Mouse (Mus musculus) heart, embryonic 12.5 days (tissue): ENCODE measurements at regions not wholly inside any gene's neighbourhood (a gene's known extent, or its start where the extent isn't known, plus 50 kb on each side); places are given as distances from the start of the nearest gene placed in this dataset.

Experiments used
- ATAC-seq: fragments of 200-750 bp; cut with Nextera tagmentation; 2 replicates; pipeline ENCODE4 v1.8.0; 2017; ENCODE audit warnings: moderate TSS enrichment, moderate library complexity; ENCODE audit not compliant: insufficient number of reproducible peaks, low FRiP score
- H3K27ac ChIP-seq: fragments of 300-500 bp; sonication (generic); 2 replicates; pipeline ENCODE4 v1.5.1; 2016; ENCODE audit warnings: mild to moderate bottlenecking, moderate library complexity; ENCODE audit not compliant: poor library complexity, severe bottlenecking
- H3K27me3 ChIP-seq: fragments of 300-500 bp; sonication (generic); replicated peaks from 2 replicates; pipeline ENCODE4 v1.6.1; 2016; ENCODE audit warnings: mild to moderate bottlenecking, moderate library complexity
- H3K36me3 ChIP-seq: fragments of 300-500 bp; sonication (generic); 2 replicates; pipeline ENCODE4 v1.6.1; 2016; ENCODE audit warnings: mild to moderate bottlenecking, moderate library complexity
- H3K4me1 ChIP-seq: fragments of 300-500 bp; sonication (generic); replicated peaks from 2 replicates; pipeline ENCODE4 v1.6.1; 2016; ENCODE audit warnings: mild to moderate bottlenecking
- H3K4me2 ChIP-seq: fragments of 300-500 bp; sonication (generic); 2 replicates; pipeline ENCODE4 v1.6.1; 2016; ENCODE audit warnings: mild to moderate bottlenecking, moderate library complexity
- H3K4me3 ChIP-seq: fragments of 300-500 bp; sonication (generic); 2 replicates; pipeline ENCODE4 v1.5.1; 2016; ENCODE audit warnings: mild to moderate bottlenecking
- H3K9ac ChIP-seq: fragments of 300-500 bp; sonication (generic); 2 replicates; pipeline ENCODE4 v1.6.1; 2016; ENCODE audit warnings: mild to moderate bottlenecking, moderate library complexity
- H3K9me3 ChIP-seq: fragments of 300-500 bp; sonication (generic); replicated peaks from 2 replicates; pipeline ENCODE4 v1.6.1; 2016; ENCODE audit warnings: mild to moderate bottlenecking, moderate library complexity
- WGBS: fragments of 180-500 bp; shearing (Covaris S2); methylation state at CpG from one replicate; pipeline ENCODE4 v1.1.7; 2016; 5-methylcytosine and 5-hydroxymethylcytosine counted together

DNA sequence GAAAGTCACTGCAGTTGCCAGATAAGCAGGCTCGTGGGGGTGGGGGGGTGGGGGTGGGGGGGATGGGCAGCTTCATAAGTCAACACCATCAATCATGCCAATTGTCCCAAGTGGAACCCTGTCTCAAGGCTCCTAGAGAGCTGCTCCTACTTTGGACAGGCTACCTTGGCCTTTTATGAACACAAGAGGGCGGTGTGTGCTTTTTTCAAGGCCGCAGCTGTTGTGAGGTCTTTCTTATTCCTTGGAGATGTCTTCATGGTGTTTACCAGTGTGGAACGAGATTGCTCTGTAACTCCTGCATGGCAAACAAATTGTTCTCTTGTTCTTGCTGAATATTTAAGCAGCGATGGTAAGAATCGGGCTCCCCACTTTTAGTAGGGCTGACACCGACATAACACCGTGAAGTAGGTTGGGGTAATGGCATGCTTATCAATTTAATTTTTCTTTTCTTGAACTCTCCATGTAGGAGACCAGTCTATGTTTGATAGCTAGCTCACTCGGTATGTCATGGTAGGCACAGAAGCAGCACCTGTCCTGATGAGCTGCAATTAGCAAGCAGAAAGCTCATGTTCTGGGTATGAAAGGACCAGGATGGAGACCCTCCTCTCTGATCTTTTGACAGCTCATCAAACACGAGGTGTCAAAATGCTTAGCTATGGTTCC is 118.7 kb upstream of the Nmur2 start:
- no peak overlapping the region for H3K4me2 ChIP-seq
- no peaks in the 10 kb centered on the region for H3K4me1 ChIP-seq
- no peak overlapping the region for H3K4me3 ChIP-seq
- no peaks in the 10 kb centered on the region for H3K36me3 ChIP-seq
- WGBS: 47% methylated on average over 10 of the region's 10 CpGs
- no peaks in the 10 kb centered on the region for H3K9me3 ChIP-seq
- 0 out of 2 replicates have a peak, but pooled peaks cover 6% of the 10 kb centered on the region for H3K27me3 ChIP-seq
- ATAC-seq: no peak
- no peak overlapping the region for H3K27ac ChIP-seq
- H3K9ac ChIP-seq: no peak overlapping the region

DNA sequence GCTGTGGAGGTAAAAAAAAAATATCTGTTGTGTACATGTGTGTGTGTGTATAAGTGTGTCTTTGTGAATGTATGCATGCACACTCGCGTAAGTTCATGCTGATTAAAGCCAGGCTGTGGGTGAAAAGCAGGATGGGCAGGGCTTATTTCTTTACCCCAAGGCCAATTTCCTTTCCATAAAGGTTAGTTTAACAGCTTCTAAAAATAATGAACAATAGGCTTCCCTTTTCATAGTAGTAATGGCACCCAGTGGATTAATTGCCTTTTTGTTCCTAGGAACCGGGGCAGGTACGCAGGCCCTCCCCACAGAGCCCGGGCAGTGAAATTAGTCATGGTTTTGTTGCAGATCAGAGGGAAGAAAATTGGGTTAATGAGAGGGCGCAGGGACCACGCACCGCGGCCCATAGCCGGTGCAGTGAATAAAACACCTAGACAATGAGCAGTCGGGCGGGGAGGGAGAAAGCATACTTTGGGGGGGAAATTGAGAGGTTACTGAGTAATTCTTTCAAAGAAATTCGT is 110.1 kb upstream of the Nmur2 start:
- Histone ChIP-seq H3K36me3 (no peaks in the 10 kb centered on the region), H3K4me3 (no peak overlapping the region), H3K4me1 (no peaks in the 10 kb centered on the region), H3K9me3 (no peaks in the 10 kb centered on the region), H3K27ac (no peak overlapping the region), H3K4me2 (no peak overlapping the region), H3K9ac (no peak overlapping the region), H3K27me3 (no peaks in the 10 kb centered on the region)
- no peak for ATAC-seq
- 75% methylated on average over 13 of the region's 13 CpGs for WGBS

DNA sequence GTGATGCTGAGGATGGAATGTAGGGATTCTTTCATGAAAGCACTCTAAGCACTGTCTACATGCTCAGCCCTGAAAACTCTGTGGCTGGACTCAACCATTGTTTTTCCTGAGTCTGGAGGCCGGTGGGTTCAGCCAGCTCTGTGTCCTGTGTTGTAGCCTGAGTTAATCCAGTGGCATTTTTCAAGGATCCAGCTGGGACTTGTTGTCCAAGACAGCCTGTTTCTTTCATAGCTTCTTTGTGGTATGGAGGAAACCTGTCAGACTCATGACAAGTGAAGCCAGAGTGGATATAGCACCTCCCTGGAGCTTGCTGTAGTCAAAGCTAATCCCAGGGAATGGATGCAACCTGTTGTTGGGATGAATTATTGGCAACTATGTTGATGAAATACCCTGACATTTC is 108.9 kb upstream of the Nmur2 start:
- H3K9me3 ChIP-seq: no peaks in the 10 kb centered on the region
- H3K4me3 ChIP-seq: no peak overlapping the region
- no peak overlapping the region for H3K27ac ChIP-seq
- H3K9ac ChIP-seq: no peak overlapping the region
- no peak overlapping the region for H3K4me2 ChIP-seq
- ATAC-seq: no peak
- WGBS: 68% methylated on average over 1 of the region's 1 CpGs
- no peaks in the 10 kb centered on the region for H3K36me3 ChIP-seq
- H3K27me3 ChIP-seq: no peaks in the 10 kb centered on the region
- H3K4me1 ChIP-seq: no peaks in the 10 kb centered on the region

DNA sequence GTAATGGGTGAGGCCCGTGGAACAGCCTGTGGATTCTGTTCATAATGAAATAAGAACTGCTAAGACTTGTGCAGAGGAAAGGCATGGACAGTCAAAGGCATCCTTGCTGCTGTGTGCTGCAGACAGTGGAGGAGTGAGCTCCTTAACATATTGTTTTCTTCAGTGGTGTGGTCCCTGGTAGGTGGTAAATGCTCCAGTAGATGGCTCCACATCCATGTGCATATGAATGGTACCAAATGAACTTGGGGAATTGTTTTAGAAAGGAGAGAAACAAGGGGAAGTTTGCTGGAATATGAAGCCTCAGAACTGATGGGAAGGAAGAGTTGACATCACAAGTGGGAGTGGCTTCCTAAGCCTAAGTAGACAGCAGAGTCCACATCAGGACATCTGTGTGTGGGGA is 108.1 kb upstream of the Nmur2 start:
- no peaks in the 10 kb centered on the region for H3K9me3 ChIP-seq
- 75% methylated on average over 1 of the region's 1 CpGs for WGBS
- no peaks in the 10 kb centered on the region for H3K27me3 ChIP-seq
- no peak overlapping the region for H3K4me3 ChIP-seq
- H3K36me3 ChIP-seq: no peaks in the 10 kb centered on the region
- ATAC-seq: no peak
- no peaks in the 10 kb centered on the region for H3K4me1 ChIP-seq
- no peak overlapping the region for H3K4me2 ChIP-seq
- no peak overlapping the region for H3K27ac ChIP-seq
- no peak overlapping the region for H3K9ac ChIP-seq

DNA sequence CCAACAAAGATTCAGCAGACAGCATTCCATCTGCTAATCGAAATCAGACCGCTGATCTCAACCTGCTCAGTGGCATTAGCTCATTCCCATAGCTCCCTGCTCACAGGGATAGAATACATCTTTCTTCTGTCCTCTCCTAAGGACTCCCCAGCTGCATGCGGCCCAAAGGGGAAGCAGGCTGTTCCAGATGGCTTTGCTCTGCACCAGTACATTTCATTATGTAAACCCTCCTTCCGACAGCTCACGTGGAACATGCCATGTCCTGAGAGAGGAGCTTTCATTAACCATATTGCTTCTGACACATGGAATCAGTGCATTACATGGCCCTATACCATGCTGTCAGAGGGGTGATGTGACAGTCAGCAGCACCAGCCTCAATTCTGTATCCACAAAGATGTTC is 105.9 kb upstream of the Nmur2 start:
- Histone ChIP-seq H3K4me3 (no peak overlapping the region), H3K27me3 (no peaks in the 10 kb centered on the region), H3K4me1 (no peaks in the 10 kb centered on the region), H3K36me3 (no peaks in the 10 kb centered on the region), H3K27ac (no peak overlapping the region), H3K9ac (no peak overlapping the region), H3K4me2 (no peak overlapping the region), H3K9me3 (no peaks in the 10 kb centered on the region)
- 79% methylated on average over 5 of the region's 5 CpGs for WGBS
- ATAC-seq: no peak

DNA sequence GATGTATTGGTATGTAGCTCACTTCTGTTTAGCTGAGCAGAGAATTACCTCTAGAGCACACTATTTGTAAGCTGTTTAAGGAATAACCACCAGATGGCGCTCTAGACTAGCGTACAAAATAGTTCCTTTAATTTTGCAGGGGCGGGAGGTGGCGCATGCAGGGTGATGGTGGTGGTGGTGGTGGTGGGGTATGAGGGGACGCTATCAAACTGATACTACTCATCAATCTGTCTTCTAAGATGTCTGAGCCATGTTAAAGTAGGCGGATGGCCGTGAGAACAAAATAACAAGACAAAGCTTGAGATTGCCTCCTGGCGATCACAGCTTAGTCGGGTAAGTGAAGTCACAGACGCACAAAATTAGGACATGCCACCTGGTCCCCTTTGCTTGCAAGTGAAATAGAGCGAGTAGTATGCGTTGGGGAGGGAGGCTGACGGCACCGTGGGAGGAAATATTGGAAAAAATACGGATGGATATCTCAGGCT is 90.6 kb upstream of the Nmur2 start:
- no peaks in the 10 kb centered on the region for H3K4me1 ChIP-seq
- no peak overlapping the region for H3K27ac ChIP-seq
- no peak overlapping the region for H3K9ac ChIP-seq
- ATAC-seq: no peak
- H3K4me2 ChIP-seq: no peak overlapping the region
- H3K9me3 ChIP-seq: no peaks in the 10 kb centered on the region
- H3K36me3 ChIP-seq: no peaks in the 10 kb centered on the region
- WGBS: 26% methylated on average over 15 of the region's 15 CpGs
- H3K4me3 ChIP-seq: no peak overlapping the region
- H3K27me3 ChIP-seq: no peaks in the 10 kb centered on the region

DNA sequence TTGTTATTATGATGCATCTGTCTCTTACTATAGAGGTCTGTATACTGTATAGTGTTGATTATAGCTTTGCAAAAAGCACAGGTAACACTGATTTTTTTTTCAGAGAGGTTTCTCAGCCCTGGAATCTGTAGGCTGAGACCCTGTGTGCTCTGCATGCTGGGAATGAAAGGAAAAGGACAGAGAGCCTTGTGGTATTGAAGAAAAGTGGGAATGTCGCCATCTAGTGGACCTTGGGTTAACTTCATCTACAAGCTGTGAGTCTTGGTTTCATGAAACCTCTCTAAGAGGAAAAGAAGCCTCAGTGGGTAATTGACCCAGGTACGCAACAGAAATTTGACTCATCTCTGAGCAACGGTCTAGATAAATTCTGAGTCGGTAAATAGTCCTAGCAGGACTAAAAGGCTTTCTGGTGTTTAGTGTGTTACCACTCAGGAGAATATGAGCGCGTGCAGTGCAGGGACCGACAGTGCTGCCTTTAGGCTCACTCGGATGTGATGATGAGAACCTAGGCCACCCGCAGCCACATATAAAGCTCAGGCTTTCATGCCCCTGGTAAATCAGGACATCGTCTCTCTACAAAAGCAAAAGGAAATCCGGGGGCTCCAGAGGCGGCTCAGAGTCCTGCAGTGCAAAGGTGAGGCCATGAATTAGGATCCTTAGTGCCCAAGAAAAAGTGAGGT is 75.9 kb upstream of the Nmur2 start:
- H3K4me3 ChIP-seq: no peak overlapping the region
- H3K4me2 ChIP-seq: no peak overlapping the region
- H3K9ac ChIP-seq: no peak overlapping the region
- H3K27me3 ChIP-seq: 0 out of 2 replicates have a peak, but pooled peaks cover 3% of the 10 kb centered on the region
- no peaks in the 10 kb centered on the region for H3K36me3 ChIP-seq
- WGBS: 40% methylated on average over 12 of the region's 12 CpGs
- no peak overlapping the region for H3K27ac ChIP-seq
- no peaks in the 10 kb centered on the region for H3K9me3 ChIP-seq
- ATAC-seq: no peak
- no peaks in the 10 kb centered on the region for H3K4me1 ChIP-seq

DNA sequence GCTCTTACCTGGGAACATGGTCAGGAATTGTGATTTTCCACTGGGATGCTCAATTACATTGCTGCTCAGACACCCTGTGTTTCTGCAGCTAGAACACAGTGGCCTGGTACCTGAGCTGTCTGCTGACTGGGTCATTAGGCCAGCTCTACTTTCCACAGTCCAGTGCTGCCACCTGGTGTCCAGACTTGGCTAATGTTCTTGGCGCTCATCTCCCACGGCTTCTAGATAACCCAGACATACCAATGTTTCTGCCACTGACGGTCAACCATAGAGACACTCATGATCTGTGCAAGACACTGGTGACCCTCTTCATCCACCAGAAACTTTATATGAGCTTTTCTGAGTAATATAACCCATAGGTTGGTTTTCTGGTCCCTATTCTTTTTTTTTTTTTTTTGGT is 67.1 kb upstream of the Nmur2 start:
- Histone ChIP-seq H3K36me3 (no peaks in the 10 kb centered on the region), H3K9me3 (no peaks in the 10 kb centered on the region), H3K4me3 (no peak overlapping the region), H3K9ac (no peak overlapping the region), H3K4me1 (no peaks in the 10 kb centered on the region), H3K27me3 (peaks cover 7% of the 10 kb centered on the region), H3K27ac (no peak overlapping the region), H3K4me2 (no peak overlapping the region)
- WGBS: 9% methylated on average over 3 of the region's 3 CpGs
- 0 out of 2 replicates have a peak, but pooled peaks have one; percentile 36 for ATAC-seq

DNA sequence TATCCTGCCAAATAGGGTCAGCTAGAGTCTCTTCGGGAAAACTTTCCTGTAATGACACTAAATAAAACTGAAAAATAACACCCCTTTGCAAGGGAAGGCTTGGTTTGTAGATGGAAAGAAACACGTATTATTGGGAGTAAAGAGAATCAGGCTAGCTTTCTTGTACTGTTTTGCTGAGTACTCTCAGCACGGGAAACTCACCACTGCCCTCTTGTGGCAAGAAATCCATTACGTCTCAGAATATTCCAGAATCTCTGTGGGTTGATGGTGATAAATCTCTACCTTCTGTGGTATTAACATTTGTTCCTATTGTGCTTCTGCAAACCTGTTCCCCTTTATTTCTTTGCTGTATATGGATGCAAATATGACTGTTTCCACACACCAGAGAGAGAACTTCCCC is 64.8 kb upstream of the Nmur2 start:
- whole genome bisulfite sequencing: 29% methylated on average over 4 of the region's 4 CpGs
- no peak overlapping the region for H3K27ac ChIP-seq
- no peak for ATAC-seq
- no peaks in the 10 kb centered on the region for H3K9me3 ChIP-seq
- no peak overlapping the region for H3K4me2 ChIP-seq
- H3K36me3 ChIP-seq: no peaks in the 10 kb centered on the region
- peaks cover 5% of the 10 kb centered on the region; the same call in 1 of the 2 replicates for H3K4me1 ChIP-seq
- H3K4me3 ChIP-seq: no peak overlapping the region
- no peak overlapping the region for H3K9ac ChIP-seq
- peaks cover 7% of the 10 kb centered on the region; the same call in 1 of the 2 replicates for H3K27me3 ChIP-seq

DNA sequence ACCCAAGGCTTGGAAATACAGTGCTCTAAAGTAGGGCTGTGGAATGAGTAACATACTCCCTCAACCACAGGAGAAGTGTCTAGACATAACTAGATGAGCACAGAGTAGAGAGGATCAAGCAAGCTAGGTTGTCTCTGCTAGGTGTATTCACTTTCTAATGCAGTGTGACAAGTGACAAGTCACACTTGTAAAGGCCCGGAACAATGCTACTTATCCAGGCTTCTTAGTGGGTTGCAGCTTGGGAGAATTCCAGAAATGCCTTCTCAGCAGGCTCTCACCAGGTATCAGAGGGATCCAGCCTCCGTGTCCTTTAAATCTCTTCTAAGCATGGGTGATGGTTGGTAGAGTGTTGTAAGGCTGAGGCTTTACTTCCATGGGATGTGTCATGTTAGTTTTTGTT is 52.1 kb upstream of the Nmur2 start:
- H3K27ac ChIP-seq: no peak overlapping the region
- no peak for ATAC-seq
- WGBS: 30% methylated on average over 2 of the region's 2 CpGs
- H3K4me2 ChIP-seq: no peak overlapping the region
- H3K27me3 ChIP-seq: no peaks in the 10 kb centered on the region
- no peaks in the 10 kb centered on the region for H3K9me3 ChIP-seq
- no peak overlapping the region for H3K4me3 ChIP-seq
- H3K4me1 ChIP-seq: peaks cover 4% of the 10 kb centered on the region
- H3K36me3 ChIP-seq: no peaks in the 10 kb centered on the region
- no peak overlapping the region for H3K9ac ChIP-seq
